Mouse (Mus musculus) right cerebral cortex, adult 18-20 months (tissue): ENCODE results near the gene Crisp1.

ENCODE experiments used
- DNase-seq: peaks from one replicate; pipeline ENCODE4 v3.0.0; 2022; ENCODE audit warnings: mixed read lengths

The Crisp1 gene

GRCm38 (mm10) chr17:40319062-40319461 lies at the start of gene Crisp1:
Crisp1 (minus strand) TSS chr17:40319207.
- DNase-seq = no peak

GRCm38 (mm10) chr17:40342497-40343009 lies 23.5 kb upstream of the Crisp1 start:
- no peak for DNase-seq

GRCm38 (mm10) chr17:40285435-40285834 lies 33.6 kb downstream of the Crisp1 start:
- DNase-seq = no peak

GRCm38 (mm10) chr17:40275519-40275918 lies 43.5 kb downstream of the Crisp1 start:
- no peak for DNase-seq

GRCm38 (mm10) chr17:40274906-40275470 lies 44.0 kb downstream of the Crisp1 start:
- no peak for DNase-seq

GRCm38 (mm10) chr17:40252487-40252886 lies 66.5 kb downstream of the Crisp1 start:
- no peak for DNase-seq
